Mouse (Mus musculus) liver, embryonic 16.5 days (tissue): Measurements from ENCODE around the gene Tnfsf11. TPM values are rescaled to one million over a fixed set of nuclear protein-coding genes. Genes with fewer than 3 reads are reported as not detected.

ENCODE experiments used
- ATAC-seq: fragments of 200-750 bp; cut with Nextera tagmentation; 2 replicates; pipeline ENCODE4 v1.8.0; 2017; ENCODE audit warnings: low read depth, mild to moderate bottlenecking, moderate number of reproducible peaks, moderate library complexity
- H3K27ac ChIP-seq: fragments of 300-500 bp; sonication (generic); 2 replicates; pipeline ENCODE4 v1.5.1; 2014; ENCODE audit warnings: mild to moderate bottlenecking, low read length
- H3K27me3 ChIP-seq: fragments of 300-500 bp; sonication (generic); 2 replicates; pipeline ENCODE4 v1.6.1; 2014; ENCODE audit warnings: low read depth, low read length, mixed read lengths; ENCODE audit not compliant: control insufficient read depth, insufficient read depth
- H3K36me3 ChIP-seq: fragments of 300-500 bp; sonication (generic); 2 replicates; pipeline ENCODE4 v1.6.1; 2014; ENCODE audit warnings: mild to moderate bottlenecking; ENCODE audit not compliant: control insufficient read depth, insufficient read depth
- H3K4me1 ChIP-seq: fragments of 300-500 bp; sonication (generic); 2 replicates; pipeline ENCODE4 v1.6.1; 2014; ENCODE audit warnings: low read depth, low read length, mixed read lengths; ENCODE audit not compliant: control insufficient read depth
- H3K4me2 ChIP-seq: fragments of 300-500 bp; sonication (generic); 2 replicates; pipeline ENCODE4 v1.6.1; 2014; ENCODE audit warnings: low read depth, low read length, mixed read lengths
- H3K4me3 ChIP-seq: fragments of 300-500 bp; sonication (generic); 2 replicates; pipeline ENCODE4 v1.5.1; 2014; ENCODE audit warnings: low read depth, mild to moderate bottlenecking, low read length
- H3K9ac ChIP-seq: fragments of 300-500 bp; sonication (generic); 2 replicates; pipeline ENCODE4 v1.6.1; 2014; ENCODE audit warnings: low read depth, low read length
- H3K9me3 ChIP-seq: fragments of 300-500 bp; sonication (generic); replicated peaks from 2 replicates; pipeline ENCODE4 v1.6.1; 2016; ENCODE audit warnings: low read length; ENCODE audit not compliant: control insufficient read depth
- WGBS: fragments of 180-500 bp; shearing (Covaris S2); extraction: QIAGEN DNeasy Blood & Tissue Kit; methylation state at CpG from one replicate; pipeline ENCODE4 v1.1.7; 2014; ENCODE audit not compliant: insufficient replicate concordance; 5-methylcytosine and 5-hydroxymethylcytosine counted together
- polyA plus RNA-seq: library from polyadenylated mRNA; unstranded; fragments of >200 nt; fragmentation: Nextera tagmentation; extraction: Ambion mirVana; gene quantifications from 2 replicates; pipeline ENCODE4 v1.2.1, GENCODE M21; 2015

The Tnfsf11 gene
- polyA plus RNA-seq = 0.04 and 0.07 TPM in 2 replicates

DNA sequence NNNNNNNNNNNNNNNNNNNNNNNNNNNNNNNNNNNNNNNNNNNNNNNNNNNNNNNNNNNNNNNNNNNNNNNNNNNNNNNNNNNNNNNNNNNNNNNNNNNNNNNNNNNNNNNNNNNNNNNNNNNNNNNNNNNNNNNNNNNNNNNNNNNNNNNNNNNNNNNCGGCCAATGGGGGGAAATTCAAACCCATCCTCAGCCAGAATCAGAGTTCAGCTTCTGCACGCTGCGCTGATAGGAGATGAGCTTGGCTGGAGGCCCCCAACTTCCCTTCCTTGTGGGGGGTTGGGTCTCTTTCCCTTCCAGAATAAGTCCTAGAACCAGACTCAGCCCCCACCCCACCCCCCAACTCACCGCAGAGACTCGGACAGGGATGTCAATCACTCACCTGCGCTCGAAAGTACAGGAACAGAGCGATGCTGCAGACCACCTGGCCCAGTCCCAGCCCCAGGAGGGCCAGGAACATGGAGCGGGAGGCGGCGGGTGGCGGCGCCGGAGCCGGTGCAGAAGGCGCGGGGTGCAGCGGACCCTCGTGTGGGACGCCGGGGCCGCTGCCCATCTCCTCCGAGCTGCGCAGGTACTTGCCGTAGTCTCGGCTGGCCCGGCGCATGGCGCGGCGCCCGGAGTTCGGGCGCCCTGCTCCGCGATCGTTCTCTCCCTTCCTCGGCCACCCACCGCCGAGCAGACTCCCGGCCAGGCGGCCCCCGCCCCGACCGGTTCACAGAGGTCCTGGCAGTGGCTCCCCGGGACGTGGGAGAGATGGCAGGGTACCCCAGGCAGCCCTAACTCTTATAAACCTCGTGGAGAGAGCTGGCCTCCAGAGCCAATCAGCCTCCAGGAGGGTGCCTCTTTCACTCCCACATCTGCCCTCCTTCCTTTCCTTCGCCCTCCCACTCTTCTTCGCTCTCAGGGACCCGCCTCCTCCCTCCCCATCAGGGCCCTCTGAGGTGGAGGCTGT is at the start of gene Tnfsf11:
Tnfsf11 (minus strand) TSS at position 758 of the 952 bp plus-strand sequence.
- no peaks in the 10 kb centered on the region for H3K4me1 ChIP-seq
- H3K27ac ChIP-seq = no peak within 1 kb of the TSS
- no peak within 1 kb of the TSS for H3K9ac ChIP-seq
- ATAC-seq = no peak
- H3K9me3 ChIP-seq = no peaks in the 10 kb centered on the region
- 1% methylated on average over 50 of the region's 51 CpGs for WGBS
- no peaks in the 10 kb centered on the region for H3K36me3 ChIP-seq
- peak within 1 kb of the TSS; percentile 33 for H3K4me2 ChIP-seq
- peaks cover 25% of the 10 kb centered on the region for H3K27me3 ChIP-seq
- H3K4me3 ChIP-seq = peak within 1 kb of the TSS; percentile 26; the same call in 1 of the 2 replicates

DNA sequence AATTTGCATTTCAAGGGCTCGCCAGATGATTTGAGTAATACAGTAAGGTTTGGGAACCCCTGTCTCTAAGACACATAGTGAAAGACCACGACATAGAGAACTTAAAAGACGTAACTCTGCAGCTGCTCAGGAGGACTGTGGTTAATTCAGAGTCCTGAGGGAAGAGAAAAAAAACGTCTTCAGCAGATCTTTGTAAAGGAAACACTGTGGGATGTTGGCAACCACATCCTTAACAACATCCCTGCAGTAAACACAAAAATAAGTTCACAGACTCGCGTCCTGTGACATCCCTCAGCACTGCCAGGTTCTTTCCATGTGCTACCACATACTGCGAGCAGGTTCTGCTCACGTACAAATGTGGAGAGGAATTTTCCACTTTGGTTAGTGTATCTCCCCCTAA is 48.9 kb upstream of the Tnfsf11 start:
- H3K27me3 ChIP-seq = no peaks in the 10 kb centered on the region
- H3K4me2 ChIP-seq = no peak overlapping the region

GRCm38 (mm10) chr14:78355381-78355780 is 47.5 kb upstream of the Tnfsf11 start:
- Histone ChIP-seq H3K4me2 (no peak overlapping the region), H3K27ac (no peak overlapping the region), H3K4me3 (no peak overlapping the region), H3K9me3 (no peaks in the 10 kb centered on the region), H3K9ac (no peak overlapping the region), H3K4me1 (no peaks in the 10 kb centered on the region), H3K36me3 (no peaks in the 10 kb centered on the region), H3K27me3 (no peaks in the 10 kb centered on the region)
- 44% methylated on average over 4 of the region's 4 CpGs for WGBS
- ATAC-seq = no peak

More for the DNA sequence above, 48.9 kb upstream of the Tnfsf11 start:
- Histone ChIP-seq H3K9me3 (no peaks in the 10 kb centered on the region), H3K4me1 (no peaks in the 10 kb centered on the region), H3K9ac (no peak overlapping the region), H3K27ac (no peak overlapping the region), H3K4me3 (no peak overlapping the region), H3K36me3 (no peaks in the 10 kb centered on the region)
- 27% methylated on average over 8 of the region's 8 CpGs for WGBS
- no peak for ATAC-seq

GRCm38 (mm10) chr14:78352865-78353264 is 45.0 kb upstream of the Tnfsf11 start:
- 47% methylated on average over 4 of the region's 4 CpGs for WGBS
- H3K36me3 ChIP-seq = no peaks in the 10 kb centered on the region
- no peak overlapping the region for H3K4me3 ChIP-seq
- ATAC-seq = no peak
- H3K9me3 ChIP-seq = no peaks in the 10 kb centered on the region
- no peaks in the 10 kb centered on the region for H3K27me3 ChIP-seq
- H3K27ac ChIP-seq = no peak overlapping the region
- no peak overlapping the region for H3K9ac ChIP-seq
- no peaks in the 10 kb centered on the region for H3K4me1 ChIP-seq
- no peak overlapping the region for H3K4me2 ChIP-seq

DNA sequence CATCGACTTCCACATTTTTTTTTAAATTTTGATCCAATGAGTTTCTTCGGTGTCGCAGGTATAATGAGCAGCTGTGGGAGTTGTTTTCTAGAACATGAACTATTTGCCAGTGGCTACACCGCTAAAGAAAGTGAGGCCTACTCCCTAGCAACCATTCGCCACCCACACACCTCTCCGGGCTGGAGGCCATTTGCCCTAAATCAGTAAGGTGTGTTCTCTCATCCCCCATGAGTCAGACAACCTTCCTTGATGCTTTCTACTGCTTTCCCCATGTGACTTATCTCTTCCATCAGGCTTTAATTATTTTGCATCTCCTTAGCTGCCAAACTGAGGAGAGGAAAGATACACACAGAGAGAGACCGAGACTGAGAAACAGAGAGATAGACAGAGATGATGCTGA is 43.7 kb upstream of the Tnfsf11 start:
- Histone ChIP-seq H3K27ac (no peak overlapping the region), H3K4me3 (no peak overlapping the region), H3K36me3 (no peaks in the 10 kb centered on the region), H3K27me3 (no peaks in the 10 kb centered on the region), H3K9me3 (no peaks in the 10 kb centered on the region), H3K4me2 (no peak overlapping the region), H3K4me1 (no peaks in the 10 kb centered on the region), H3K9ac (no peak overlapping the region)
- WGBS = 76% methylated on average over 7 of the region's 7 CpGs
- ATAC-seq = no peak

DNA sequence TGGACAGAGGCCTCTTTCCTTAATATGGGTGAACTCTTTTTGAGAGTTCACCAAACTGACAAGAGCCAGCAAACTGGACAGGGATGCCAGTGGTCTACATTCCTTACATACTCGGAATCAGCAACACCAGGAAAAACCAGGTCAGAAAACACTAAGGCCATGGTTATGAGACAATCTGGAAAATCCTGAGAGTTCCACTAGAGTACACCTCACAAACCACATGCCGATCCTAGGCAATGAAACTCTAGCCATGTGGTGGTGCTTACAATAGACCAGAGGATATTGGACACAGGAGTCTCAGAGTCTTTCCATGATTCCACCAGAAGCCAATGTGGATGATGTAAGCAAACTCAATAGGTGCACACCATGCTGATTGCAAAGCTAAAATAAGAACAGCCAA is 39.9 kb upstream of the Tnfsf11 start:
- 60% methylated on average over 2 of the region's 2 CpGs for WGBS
- Histone ChIP-seq H3K4me3 (no peak overlapping the region), H3K27me3 (no peaks in the 10 kb centered on the region)

GRCm38 (mm10) chr14:78343007-78343406 is 35.2 kb upstream of the Tnfsf11 start:
- H3K4me2 ChIP-seq = no peak overlapping the region
- no peak overlapping the region for H3K4me3 ChIP-seq
- WGBS = 53% methylated on average over 8 of the region's 8 CpGs

More for the DNA sequence above, 39.9 kb upstream of the Tnfsf11 start:
- no peak overlapping the region for H3K9ac ChIP-seq
- H3K9me3 ChIP-seq = no peaks in the 10 kb centered on the region
- no peaks in the 10 kb centered on the region for H3K36me3 ChIP-seq
- no peak overlapping the region for H3K4me2 ChIP-seq
- ATAC-seq = no peak
- no peak overlapping the region for H3K27ac ChIP-seq
- no peaks in the 10 kb centered on the region for H3K4me1 ChIP-seq

DNA sequence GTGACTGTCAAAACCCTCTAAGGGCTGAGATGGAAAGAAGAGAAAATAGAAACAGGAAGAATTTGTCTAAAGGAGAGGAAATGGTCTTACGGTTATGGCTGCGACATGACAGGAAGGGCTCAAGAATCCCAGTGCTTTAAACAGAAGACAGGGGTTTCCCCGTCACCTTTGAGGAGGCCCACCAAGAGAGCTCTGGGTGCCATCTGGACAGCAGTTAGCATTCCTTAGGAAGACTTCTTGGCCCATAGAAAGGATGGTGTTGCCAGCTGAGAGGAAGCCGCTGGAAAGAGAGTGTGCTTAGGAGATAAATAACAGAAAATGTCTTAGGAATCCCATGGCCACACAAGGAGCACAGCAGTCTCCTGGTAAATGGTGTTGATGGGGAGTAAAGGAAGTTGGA is 34.3 kb upstream of the Tnfsf11 start:
- no peaks in the 10 kb centered on the region for H3K36me3 ChIP-seq
- ATAC-seq = no peak
- no peak overlapping the region for H3K27ac ChIP-seq
- H3K9me3 ChIP-seq = no peaks in the 10 kb centered on the region
- no peaks in the 10 kb centered on the region for H3K27me3 ChIP-seq
- 27% methylated on average over 4 of the region's 4 CpGs for WGBS
- no peak overlapping the region for H3K4me3 ChIP-seq
- no peak overlapping the region for H3K4me2 ChIP-seq
- H3K4me1 ChIP-seq = no peaks in the 10 kb centered on the region
- H3K9ac ChIP-seq = no peak overlapping the region

More at GRCm38 (mm10) chr14:78343007-78343406, 35.2 kb upstream of the Tnfsf11 start:
- Histone ChIP-seq H3K27ac (no peak overlapping the region), H3K9me3 (no peaks in the 10 kb centered on the region), H3K4me1 (no peaks in the 10 kb centered on the region), H3K27me3 (no peaks in the 10 kb centered on the region), H3K36me3 (no peaks in the 10 kb centered on the region), H3K9ac (no peak overlapping the region)
- ATAC-seq = no peak

DNA sequence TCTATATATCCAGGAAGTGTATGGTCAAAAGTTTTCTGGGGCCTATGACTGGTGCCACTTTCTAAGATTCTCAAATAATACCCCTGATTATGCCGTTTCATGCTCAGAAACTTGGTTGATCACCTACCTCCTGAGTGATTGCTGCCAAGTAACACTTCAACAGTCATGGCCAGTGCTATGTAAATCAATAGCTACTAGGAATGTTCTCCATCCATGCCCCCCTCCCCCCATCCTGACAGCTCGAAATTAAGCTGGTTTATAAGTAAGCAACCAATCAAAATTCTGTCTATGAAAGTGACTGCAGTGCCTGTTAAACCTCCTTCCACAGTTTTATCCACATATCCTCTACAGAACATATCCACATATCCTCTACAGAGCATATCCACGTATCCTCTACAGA is 25.5 kb upstream of the Tnfsf11 start:
- Histone ChIP-seq H3K27ac (no peak overlapping the region), H3K36me3 (no peaks in the 10 kb centered on the region), H3K27me3 (no peaks in the 10 kb centered on the region), H3K9ac (no peak overlapping the region), H3K4me2 (no peak overlapping the region), H3K4me3 (no peak overlapping the region), H3K4me1 (no peaks in the 10 kb centered on the region), H3K9me3 (no peaks in the 10 kb centered on the region)
- ATAC-seq = no peak
- 46% methylated on average over 3 of the region's 3 CpGs for WGBS
